Mouse (Mus musculus): ENCODE measurements around the gene Atp5s. TPM values are rescaled to one million over a fixed set of nuclear protein-coding genes. Genes with fewer than 3 reads are reported as not detected.

The Atp5s gene
- 18.5 and 21.4 TPM in 2 replicates for polyA plus RNA-seq (2015; fragmentation: Nextera tagmentation; extraction: Ambion mirVana)

DNA sequence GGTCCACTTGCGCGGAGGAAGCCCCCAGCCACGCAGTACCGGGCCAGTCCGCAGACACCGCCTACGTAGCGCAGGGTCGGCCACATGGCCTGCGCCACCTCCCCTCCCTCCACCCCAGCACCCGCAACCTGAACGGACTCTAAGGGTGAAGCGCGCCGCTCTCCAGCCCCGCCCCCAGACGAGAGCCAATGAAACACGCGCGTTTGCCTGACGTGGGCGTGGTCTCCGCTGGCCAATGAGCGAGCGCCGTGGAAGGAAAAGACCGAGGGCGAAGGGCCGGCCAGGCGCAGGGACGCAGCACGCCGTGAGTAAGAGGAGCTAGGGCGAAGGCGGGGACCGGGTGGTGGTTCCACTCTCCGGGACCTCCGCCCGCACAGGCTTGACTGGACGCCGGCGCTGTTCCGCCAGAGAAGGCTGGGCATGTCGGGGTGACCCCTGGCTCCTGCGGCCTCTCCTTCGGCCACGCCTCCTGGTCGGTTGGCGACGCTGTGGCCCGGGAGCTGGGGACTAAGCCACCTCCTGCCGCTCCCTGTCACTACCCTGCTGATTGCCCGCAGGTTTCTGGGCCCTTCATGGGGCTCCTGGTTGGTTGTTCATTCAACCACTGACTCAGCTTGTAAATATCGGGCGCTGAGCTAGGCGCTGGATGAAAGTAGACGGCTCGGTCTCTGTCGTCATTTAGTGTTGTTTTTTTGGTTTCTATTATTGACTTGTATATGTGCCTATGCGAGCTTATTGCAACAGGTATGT lies at the start of gene Atp5s, which contains the start of gene L2hgdh:
Gene Atp5s, plus strand, starts transcription at position 240 of the 750 bp plus-strand sequence.
Gene L2hgdh, minus strand, starts transcription at position 163 of the 750 bp plus-strand sequence.
- TF ChIP-seq EP300 (IDR thresholded peaks at IDR 0.05) = no peak
- TF ChIP-seq CTCF (IDR thresholded peaks at IDR 0.05) = peak; percentile 22; the same call in 1 of the 2 replicates
- Histone ChIP-seq H3K4me1 (ENCODE audit: insufficient read depth, low read depth, low read length) (0 out of 2 replicates have a peak, but pooled peaks cover 3% of the 10 kb centered on the region), H3K36me3 (ENCODE audit: insufficient read depth, low read length) (no peaks in the 10 kb centered on the region), H3K9ac (replicated peaks; ENCODE audit: low read depth) (peak within 1 kb of the TSS; percentile 41), H3K4me3 (ENCODE audit: low read depth, low read length) (peak within 1 kb of the TSS; percentile 69), H3K27ac (ENCODE audit: low read length) (peak within 1 kb of the TSS; percentile 88), H3K4me2 (replicated peaks; ENCODE audit: low read depth, low read length) (peak within 1 kb of the TSS; percentile 94), H3K9me3 (ENCODE audit: low read length) (no peaks in the 10 kb centered on the region), H3K27me3 (replicated peaks; ENCODE audit: insufficient read depth, low read length) (no peaks in the 10 kb centered on the region)
- ATAC-seq (peak; percentile 97), DNase-seq (ENCODE audit: low spot score) (peak; percentile 97)
- WGBS = under 1% methylated on average over 60 of the region's 60 CpGs

DNA sequence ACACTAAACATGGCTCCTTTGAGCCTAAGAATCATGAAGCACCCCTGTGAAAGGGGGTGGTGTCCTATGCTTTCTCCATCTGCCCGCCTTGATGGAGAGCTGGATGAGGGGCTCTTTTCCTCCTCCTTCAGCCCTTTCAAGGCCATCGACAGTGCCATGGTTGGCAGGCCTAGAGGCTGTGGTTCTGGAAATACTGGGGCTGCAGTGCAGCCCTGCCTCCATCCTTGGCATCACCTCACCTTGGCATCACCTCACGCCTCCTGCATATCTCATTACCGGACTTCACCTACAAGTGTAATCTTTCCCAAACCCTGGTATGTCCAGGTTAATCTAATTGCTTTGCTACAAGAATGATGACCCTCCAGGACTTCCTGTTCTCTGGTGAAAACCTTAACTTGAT lies 48.6 kb upstream of the Atp5s start:
- TF ChIP-seq EP300 (IDR thresholded peaks at IDR 0.05) = no peak
- no peak for TF ChIP-seq CTCF (IDR thresholded peaks at IDR 0.05)
- 85% methylated on average over 4 of the region's 4 CpGs for WGBS
- Histone ChIP-seq H3K9me3 (ENCODE audit: low read length) (no peaks in the 10 kb centered on the region), H3K36me3 (ENCODE audit: insufficient read depth, low read length) (no peaks in the 10 kb centered on the region), H3K4me2 (replicated peaks; ENCODE audit: low read depth, low read length) (no peak overlapping the region), H3K9ac (replicated peaks; ENCODE audit: low read depth) (no peak overlapping the region), H3K27ac (ENCODE audit: low read length) (no peak overlapping the region), H3K4me1 (ENCODE audit: insufficient read depth, low read depth, low read length) (no peaks in the 10 kb centered on the region; the same call in 1 of the 2 replicates), H3K4me3 (ENCODE audit: low read depth, low read length) (no peak overlapping the region), H3K27me3 (replicated peaks; ENCODE audit: insufficient read depth, low read length) (no peaks in the 10 kb centered on the region)
- ATAC-seq (no peak), DNase-seq (ENCODE audit: low spot score) (no peak)

DNA sequence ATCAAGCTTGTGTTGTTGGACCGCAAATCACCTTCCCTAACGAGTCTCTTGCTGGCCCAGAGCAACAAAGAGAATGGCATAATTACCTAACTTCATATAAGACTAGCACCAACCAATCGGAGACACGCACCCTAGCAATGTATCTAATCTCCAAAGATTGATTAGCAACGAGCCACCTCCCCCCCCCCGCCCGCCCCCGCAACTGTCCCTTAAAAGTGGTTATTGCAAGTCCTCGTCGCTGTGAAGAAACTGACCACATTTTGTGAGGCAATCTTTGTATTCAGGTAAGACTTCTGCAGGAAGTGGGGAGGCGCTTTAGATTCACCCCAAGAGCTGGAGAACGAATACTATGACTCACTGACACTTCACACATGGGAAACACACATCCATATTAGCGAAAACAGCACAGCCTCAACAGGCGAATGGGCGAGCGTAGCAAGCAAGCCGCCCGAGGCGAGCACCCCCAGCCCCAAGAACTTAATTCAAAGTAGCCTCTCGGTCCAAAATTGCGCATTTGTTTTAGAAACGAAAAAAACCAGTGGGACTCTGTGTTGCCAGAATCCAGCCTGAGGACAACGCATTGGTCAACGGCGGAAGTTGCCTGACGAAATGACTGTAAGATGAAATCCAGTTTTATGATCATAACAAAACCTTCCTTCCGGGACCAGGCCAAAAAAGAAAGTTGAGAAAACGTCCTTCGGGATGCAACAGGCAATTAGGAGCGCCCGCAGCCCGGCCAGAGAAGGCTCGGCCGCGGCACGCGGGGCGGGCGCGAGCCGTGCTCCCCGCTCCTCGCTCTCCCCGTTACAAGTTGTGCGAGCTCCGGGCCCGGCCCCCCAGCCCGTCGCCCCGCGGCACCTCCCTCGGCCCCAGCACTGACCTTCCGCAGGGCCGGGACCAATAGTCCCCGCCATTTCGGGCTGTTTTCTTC lies 43.9 kb upstream of the Atp5s start:
- Histone ChIP-seq H3K27ac (ENCODE audit: low read length) (peak overlapping the region; percentile 99), H3K4me3 (ENCODE audit: low read depth, low read length) (peak overlapping the region; percentile 98), H3K4me2 (replicated peaks; ENCODE audit: low read depth, low read length) (peak overlapping the region; percentile 76), H3K27me3 (replicated peaks; ENCODE audit: insufficient read depth, low read length) (no peaks in the 10 kb centered on the region), H3K4me1 (ENCODE audit: insufficient read depth, low read depth, low read length) (peaks cover 5% of the 10 kb centered on the region; the same call in 1 of the 2 replicates), H3K9ac (replicated peaks; ENCODE audit: low read depth) (peak overlapping the region; percentile 98), H3K36me3 (ENCODE audit: insufficient read depth, low read length) (no peaks in the 10 kb centered on the region), H3K9me3 (ENCODE audit: low read length) (no peaks in the 10 kb centered on the region)
- DNase-seq (ENCODE audit: low spot score) (peak; percentile 89), ATAC-seq (peak; percentile 59)
- WGBS = 1% methylated on average over 41 of the region's 56 CpGs
- TF ChIP-seq CTCF (IDR thresholded peaks at IDR 0.05) (no peak), EP300 (IDR thresholded peaks at IDR 0.05) (no peak)

DNA sequence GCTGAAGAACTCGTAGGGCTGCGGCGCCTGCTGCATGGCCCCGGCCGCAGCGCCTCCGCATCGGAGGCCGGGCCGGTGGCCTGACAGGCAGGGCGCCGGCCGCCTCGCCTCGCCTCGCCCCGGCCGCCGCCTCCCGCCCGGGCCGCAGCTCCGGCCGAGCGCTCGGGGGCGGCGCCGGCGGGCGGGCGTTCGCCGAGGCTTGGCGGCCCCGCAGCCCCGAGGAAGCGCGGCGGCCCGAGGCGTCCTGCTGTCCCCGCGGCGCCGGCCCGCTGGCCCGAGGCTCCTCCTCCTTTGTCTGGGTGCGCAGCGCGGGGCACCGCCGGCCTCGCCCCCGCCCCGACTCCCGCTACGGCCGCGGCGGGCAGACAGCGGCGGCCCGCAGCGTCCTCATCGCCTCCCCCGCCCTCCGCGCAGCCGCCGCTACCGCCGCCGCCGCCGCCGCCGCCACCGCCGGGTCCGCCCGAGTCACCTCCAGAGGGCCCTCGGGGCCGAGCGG lies 43.1 kb upstream of the Atp5s start, which contains the start of gene Sos2:
Gene Sos2, minus strand, starts transcription at position 287 of the 496 bp plus-strand sequence.
- peak; percentile 82 for ATAC-seq
- peak; percentile 78 for DNase-seq (ENCODE audit: low spot score)
- H3K36me3 ChIP-seq (ENCODE audit: insufficient read depth, low read length) = no peaks in the 10 kb centered on the region
- no peaks in the 10 kb centered on the region for H3K27me3 ChIP-seq (replicated peaks; ENCODE audit: insufficient read depth, low read length)
- H3K4me3 ChIP-seq (ENCODE audit: low read depth, low read length) = peak within 1 kb of the TSS; percentile 98
- H3K27ac ChIP-seq (ENCODE audit: low read length) = peak within 1 kb of the TSS; percentile 99
- H3K9ac ChIP-seq (replicated peaks; ENCODE audit: low read depth) = peak within 1 kb of the TSS; percentile 98
- 3% methylated on average over 37 of the region's 85 CpGs for WGBS
- H3K4me1 ChIP-seq (ENCODE audit: insufficient read depth, low read depth, low read length) = peaks cover 5% of the 10 kb centered on the region; the same call in 1 of the 2 replicates
- H3K4me2 ChIP-seq (replicated peaks; ENCODE audit: low read depth, low read length) = peak within 1 kb of the TSS; percentile 76
- no peak for TF ChIP-seq CTCF (IDR thresholded peaks at IDR 0.05)
- TF ChIP-seq EP300 (IDR thresholded peaks at IDR 0.05) = no peak
- H3K9me3 ChIP-seq (ENCODE audit: low read length) = no peaks in the 10 kb centered on the region

DNA sequence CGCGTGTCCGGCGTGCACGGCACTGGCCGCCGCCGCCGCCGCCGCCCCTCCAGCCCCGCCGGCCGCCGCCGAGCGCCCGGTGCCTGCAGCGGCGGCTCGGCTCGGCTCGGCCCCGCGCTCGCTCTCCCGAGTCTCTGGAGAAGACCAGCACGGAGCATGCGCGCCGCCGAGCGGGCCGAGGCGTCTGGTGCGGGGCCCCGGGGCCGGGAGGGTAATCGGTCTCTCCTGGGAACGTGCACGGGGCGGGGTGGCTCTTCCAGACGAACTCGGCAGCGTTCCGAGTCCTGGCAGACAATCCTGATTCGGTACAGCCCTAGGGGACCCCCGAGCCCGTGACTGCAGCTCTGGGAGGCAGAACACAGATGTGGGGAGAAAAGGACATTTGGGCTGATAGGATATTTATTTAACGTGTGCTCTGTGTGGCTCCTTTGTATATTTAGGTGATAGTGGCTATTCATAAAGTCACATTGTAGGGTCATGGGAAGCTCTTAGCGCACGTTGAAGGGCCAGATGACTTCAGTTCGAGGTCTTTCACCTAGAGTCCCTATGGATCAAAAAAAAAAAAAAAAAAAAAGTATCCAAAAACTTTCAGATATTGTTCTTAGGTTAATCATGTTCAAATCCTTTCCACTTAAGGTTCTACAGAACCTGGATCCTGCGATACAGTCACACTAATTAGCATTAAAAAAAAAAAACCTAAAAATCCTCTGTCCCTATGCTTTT lies 42.5 kb upstream of the Atp5s start:
- TF ChIP-seq CTCF (IDR thresholded peaks at IDR 0.05) = peak; percentile 22
- TF ChIP-seq EP300 (IDR thresholded peaks at IDR 0.05) = peak; percentile 7; the same call in 1 of the 2 replicates

More for the DNA sequence above, 42.5 kb upstream of the Atp5s start:
- H3K9me3 ChIP-seq (ENCODE audit: low read length) = no peaks in the 10 kb centered on the region
- peaks cover 5% of the 10 kb centered on the region; the same call in 1 of the 2 replicates for H3K4me1 ChIP-seq (ENCODE audit: insufficient read depth, low read depth, low read length)
- ATAC-seq = peak; percentile 84
- DNase-seq (ENCODE audit: low spot score) = peak; percentile 93
- H3K4me3 ChIP-seq (ENCODE audit: low read depth, low read length) = peak overlapping the region; percentile 98
- 1% methylated on average over 49 of the region's 54 CpGs for WGBS
- no peaks in the 10 kb centered on the region for H3K36me3 ChIP-seq (ENCODE audit: insufficient read depth, low read length)
- peak overlapping the region; percentile 98 for H3K9ac ChIP-seq (replicated peaks; ENCODE audit: low read depth)
- no peaks in the 10 kb centered on the region for H3K27me3 ChIP-seq (replicated peaks; ENCODE audit: insufficient read depth, low read length)
- H3K27ac ChIP-seq (ENCODE audit: low read length) = peak overlapping the region; percentile 99
- peak overlapping the region; percentile 76 for H3K4me2 ChIP-seq (replicated peaks; ENCODE audit: low read depth, low read length)

All from lung, postnatal 0 days (tissue).